Mouse (Mus musculus) 3T3-L1 (cell line): ENCODE results near the gene Csdc2.
A peak's percentile ranks its signal among the peaks of the same experiment; 100 is the strongest.
"Not testable (repeated sequence)": the region's sequence is repeated elsewhere in the genome, so short reads cannot be mapped to it uniquely, and the experiment has no call there.

Experiments used
- DNase-seq: peaks from one replicate; pipeline ENCODE4 v3.0.0-alpha.2; 2015; ENCODE audit warnings: low read depth, low spot score

The Csdc2 gene

GRCm38 (mm10) chr15:81954716-81955115, 18.2 kb downstream of the Csdc2 start:
- no peak for DNase-seq

- DNase-seq, result no peak
Observed at GRCm38 (mm10) chr15:81955414-81955813, 18.9 kb downstream of the Csdc2 start.

- peak; percentile 57 for DNase-seq
Observed at GRCm38 (mm10) chr15:81956457-81956856, 19.9 kb downstream of the Csdc2 start.

- no peak for DNase-seq
Observed at GRCm38 (mm10) chr15:81957598-81957997, 21.0 kb downstream of the Csdc2 start.

- DNase-seq, result no peak
Observed at GRCm38 (mm10) chr15:81958906-81959305, 22.3 kb downstream of the Csdc2 start.

GRCm38 (mm10) chr15:81960171-81961077, 23.9 kb downstream of the Csdc2 start, which contains the start of gene Pmm1:
Pmm1 (minus strand) TSS chr15:81960930.
- DNase-seq, result peak; percentile 98

- no peak for DNase-seq
Observed at GRCm38 (mm10) chr15:81961078-81961451, 24.5 kb downstream of the Csdc2 start.

- DNase-seq, result peak; percentile 26
Observed at GRCm38 (mm10) chr15:81964262-81964661, 27.7 kb downstream of the Csdc2 start.

- peak; percentile 93 for DNase-seq
Observed at GRCm38 (mm10) chr15:81964980-81965545, 28.5 kb downstream of the Csdc2 start.

GRCm38 (mm10) chr15:81966062-81966829, 29.7 kb downstream of the Csdc2 start:
- DNase-seq, result no peak

GRCm38 (mm10) chr15:81967821-81968220, 31.3 kb downstream of the Csdc2 start:
- no peak for DNase-seq

GRCm38 (mm10) chr15:81968447-81968846, 31.9 kb downstream of the Csdc2 start:
- no peak for DNase-seq

- DNase-seq, result peak; percentile 74
Observed at GRCm38 (mm10) chr15:81969173-81969572, 32.6 kb downstream of the Csdc2 start.

GRCm38 (mm10) chr15:81969635-81970034, 33.1 kb downstream of the Csdc2 start:
- DNase-seq, result not testable (repeated sequence)

- DNase-seq, result not testable (repeated sequence)
Observed at GRCm38 (mm10) chr15:81970498-81970897, 33.9 kb downstream of the Csdc2 start.

- not testable (repeated sequence) for DNase-seq
Observed at GRCm38 (mm10) chr15:81975156-81975555, 38.6 kb downstream of the Csdc2 start.

- DNase-seq, result no peak
Observed at GRCm38 (mm10) chr15:81980321-81980720, 43.8 kb downstream of the Csdc2 start, which contains the start of gene 1700029P11Rik. 1700029P11Rik (plus strand) TSS chr15:81980540.

GRCm38 (mm10) chr15:81982173-81982572, 45.6 kb downstream of the Csdc2 start:
- DNase-seq, result peak; percentile 25

GRCm38 (mm10) chr15:81985267-81986161, 49.0 kb downstream of the Csdc2 start:
- peak; percentile 29 for DNase-seq

GRCm38 (mm10) chr15:81987646-81988045, 51.1 kb downstream of the Csdc2 start, which contains the start of gene Xrcc6:
Xrcc6 (plus strand) TSS chr15:81987835.
- DNase-seq, result no peak
